Mouse (Mus musculus) brain, embryonic 14.5 days (tissue): ENCODE measurements around the gene 4930404H24Rik.

Experiments used
- CTCF ChIP-seq: fragments of 200-500 bp; IDR thresholded peaks from 2 replicates; pipeline ENCODE4 v1.5.1; 2012; ENCODE audit warnings: inconsistent platforms, mild to moderate bottlenecking, moderate library complexity, borderline replicate concordance; ENCODE audit not compliant: insufficient read depth, insufficient read length; ENCODE audit errors: extremely low read depth
- POLR2A ChIP-seq: fragments of 200-500 bp; IDR thresholded peaks from 2 replicates; pipeline ENCODE4 v1.6.1; 2012; ENCODE audit warnings: mild to moderate bottlenecking, inconsistent platforms, borderline replicate concordance; ENCODE audit not compliant: poor library complexity, insufficient read depth, insufficient read length, severe bottlenecking; ENCODE audit errors: extremely low read depth

DNA sequence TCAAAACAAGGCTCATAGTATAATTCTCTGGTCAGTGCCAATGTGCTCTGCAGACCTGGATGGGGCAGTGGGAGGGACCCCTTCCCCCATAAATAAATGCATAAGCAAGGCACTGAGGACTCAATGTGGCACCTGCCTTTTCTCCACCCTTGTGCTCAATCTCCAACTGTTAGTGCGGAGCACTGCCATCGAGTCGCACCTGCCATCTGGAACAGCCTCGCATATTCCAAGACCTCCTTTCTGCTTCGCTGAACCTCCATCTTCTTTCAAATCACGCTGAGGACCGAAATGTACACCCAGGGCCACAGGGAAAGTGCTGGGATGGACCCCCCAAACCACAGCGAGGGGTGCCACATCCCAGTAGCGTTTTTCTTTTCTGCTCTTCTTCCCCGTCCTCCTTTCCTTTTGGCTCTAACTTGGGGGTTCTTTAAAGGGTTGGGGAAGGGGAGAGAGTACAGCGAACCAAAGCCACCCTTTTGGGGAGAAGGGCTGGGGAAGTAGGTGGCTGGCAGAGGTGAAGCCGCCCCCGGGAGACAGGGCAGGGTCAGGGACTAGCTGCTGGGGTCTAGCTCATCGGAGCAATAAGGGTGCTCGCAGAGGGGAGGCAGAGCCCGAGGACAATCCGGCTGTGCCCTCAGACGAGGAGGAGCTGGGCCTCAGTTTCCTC lies 945 bp upstream of the 4930404H24Rik start:
- TF ChIP-seq POLR2A, result no peak
- no peak for TF ChIP-seq CTCF
